Mouse (Mus musculus): ENCODE data around the gene Rab30.

GRCm38 (mm10) chr7:92874116-92874675 lies 132.8 kb downstream of the Rab30 start, which contains the start of the genes Ddias and Prcp:
- TF ChIP-seq CTCF (IDR thresholded peaks at IDR 0.05; ENCODE audit: low read depth) (peak; percentile 95), EP300 (IDR thresholded peaks at IDR 0.05; ENCODE audit: low read depth) (no peak)
